Mouse (Mus musculus) E14TG2a.4 (cell line): Measurements from ENCODE around the gene Usp40.

Experiments
- CTCF ChIP-seq: conservative IDR thresholded peaks from 2 replicates; pipeline ENCODE4 v1.5.1; 2014; ENCODE audit warnings: low read length
- NANOG ChIP-seq: IDR thresholded peaks from 2 replicates; pipeline ENCODE4 v1.6.1; 2014; ENCODE audit warnings: borderline replicate concordance, low read length, mixed read lengths

DNA sequence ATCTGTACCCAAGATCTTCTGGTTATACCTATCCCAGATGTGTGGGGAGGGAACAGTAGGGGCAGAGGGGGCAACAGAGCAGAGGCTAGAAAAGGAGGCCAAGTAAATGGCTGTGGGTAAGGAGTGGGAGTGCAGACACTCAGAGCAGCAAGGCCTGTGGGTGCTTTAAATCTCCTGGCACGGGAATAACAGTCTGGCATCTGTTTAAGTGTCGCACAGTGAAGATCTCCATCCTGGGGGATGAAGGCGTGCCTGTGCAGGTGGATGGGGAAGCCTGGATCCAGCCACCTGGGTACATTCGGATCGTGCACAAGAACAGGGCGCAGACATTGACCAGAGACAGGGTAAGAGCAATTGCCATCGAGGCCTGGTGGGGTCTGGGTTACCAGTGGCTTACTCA, 72.3 kb downstream of the Usp40 start:
- TF ChIP-seq CTCF (no peak), NANOG (no peak)
